Mouse (Mus musculus) heart, postnatal 10 days (tissue): Measurements from ENCODE around the gene Tbx18. TPM values are rescaled to one million over a fixed set of nuclear protein-coding genes. Genes with fewer than 3 reads are reported as not detected.

ENCODE experiments used
- DNase-seq, 2 experiments: peaks; one replicate each; pipeline ENCODE4 v3.0.0; 2021
- intact Hi-C: fragments of 180-260 bp; cut with DNase I; formaldehyde crosslinking; loops from one replicate; pipeline ENCODE4 v1.15.1; 2025
- total RNA-seq, 2 experiments: library from RNA; stranded (reverse); gene quantifications; 2 replicates each; pipeline ENCODE4 v1.2.3; 2021

The Tbx18 gene
- total RNA-seq, 2 experiments from 2014 or later = 7.8 to 9.4 TPM

- peak; percentile 37 to 38 for DNase-seq
- intact Hi-C loops = no loop called here
Observed at GRCm38 (mm10) chr9:87727155-87727953, 3.7 kb downstream of the Tbx18 start.

- no peak for DNase-seq
- intact Hi-C loops = loop anchor here (5.0 kb wide), 1 partner anchor 299 kb away; no protein-coding TSS in a partner anchor
Observed at GRCm38 (mm10) chr9:87721793-87722192, 9.3 kb downstream of the Tbx18 start.

GRCm38 (mm10) chr9:87710360-87710759, 20.7 kb downstream of the Tbx18 start:
- intact Hi-C loops = no loop called here
- no peak for DNase-seq

- intact Hi-C loops = loop anchor here (1.0 to 2.0 kb wide), 2 partner anchors 365 to 513 kb away; no protein-coding TSS in a partner anchor
- peak; percentile 67 to 81 for DNase-seq
Observed at GRCm38 (mm10) chr9:87708151-87708550, 22.9 kb downstream of the Tbx18 start.

- DNase-seq = no peak
- intact Hi-C loops = no loop called here
Observed at GRCm38 (mm10) chr9:87702267-87702666, 28.8 kb downstream of the Tbx18 start.

- intact Hi-C loops = no loop called here
- no peak for DNase-seq
Observed at GRCm38 (mm10) chr9:87686981-87687380, 44.1 kb downstream of the Tbx18 start.

GRCm38 (mm10) chr9:87682247-87682646, 48.8 kb downstream of the Tbx18 start:
- DNase-seq = no peak
- intact Hi-C loops = no loop called here
